Mouse (Mus musculus): ENCODE measurements around the gene Ttc38.

The Ttc38 gene

GRCm38 (mm10) chr15:85893871-85894270, 61.8 kb downstream of the Ttc38 start:
- no peak for DNase-seq (ENCODE audit: low read depth, low spot score)

GRCm38 (mm10) chr15:85896284-85896683, 64.2 kb downstream of the Ttc38 start:
- peak; percentile 90 for DNase-seq (ENCODE audit: low read depth, low spot score)

GRCm38 (mm10) chr15:85897113-85897512, 65.0 kb downstream of the Ttc38 start:
- DNase-seq (ENCODE audit: low read depth, low spot score) = no peak

- no peak for DNase-seq (ENCODE audit: low read depth, low spot score)
Observed at GRCm38 (mm10) chr15:85899396-85899795, 67.3 kb downstream of the Ttc38 start.

GRCm38 (mm10) chr15:85900318-85900717, 68.2 kb downstream of the Ttc38 start:
- DNase-seq (ENCODE audit: low read depth, low spot score) = no peak

- DNase-seq (ENCODE audit: low read depth, low spot score) = no peak
Observed at GRCm38 (mm10) chr15:85900801-85901200, 68.7 kb downstream of the Ttc38 start.

- DNase-seq (ENCODE audit: low read depth, low spot score) = no peak
Observed at GRCm38 (mm10) chr15:85902505-85902904, 70.4 kb downstream of the Ttc38 start.

- DNase-seq (ENCODE audit: low read depth, low spot score) = no peak
Observed at GRCm38 (mm10) chr15:85903826-85904225, 71.7 kb downstream of the Ttc38 start.
